Mouse (Mus musculus) T-helper 17 cell (primary cell): ENCODE data around the gene Ptges3l.
"Not testable (repeated sequence)": the region's sequence is repeated elsewhere in the genome, so short reads cannot be mapped to it uniquely, and the experiment has no call there.

Source experiments
- in situ Hi-C, 2 experiments: fragments of 300-600 bp; cut with MboI, MseI; formaldehyde crosslinking; loops; 1 replicate in 1 of 2; 2 replicates in 1 of 2; pipeline ENCODE4 v1.15.1; 2025; ENCODE audit warnings: high pct_unique_total_duplicates in 2 of 2

Gene Ptges3l

GRCm38 (mm10) chr11:101457631-101458030 is 32.5 kb upstream of the Ptges3l start:
- in situ Hi-C loops: no loop called here

- in situ Hi-C loops: no loop called here
These were observed 30.5 kb upstream of the Ptges3l start for GRCm38 (mm10) chr11:101455627-101456026.

DNA sequence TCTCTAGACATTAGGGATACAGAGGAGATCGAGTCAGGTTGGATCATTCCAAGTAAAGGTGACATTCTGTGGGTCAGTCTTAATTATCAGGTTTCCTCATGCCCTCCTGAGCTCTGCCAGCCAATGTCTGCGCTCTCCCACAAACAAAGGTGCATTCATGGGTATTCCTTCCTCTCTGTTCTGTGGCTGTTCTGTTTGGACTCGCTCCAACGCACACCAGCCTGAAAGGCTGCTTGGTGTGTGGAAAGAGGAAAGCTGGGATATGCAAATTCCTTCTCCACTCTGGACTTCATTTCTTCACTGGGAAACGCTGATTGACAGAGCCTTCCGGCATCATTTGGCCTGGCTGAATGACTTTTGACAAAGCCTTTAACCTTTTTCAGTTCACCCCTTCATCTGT is 29.6 kb upstream of the Ptges3l start:
- in situ Hi-C loops: no loop called here

DNA sequence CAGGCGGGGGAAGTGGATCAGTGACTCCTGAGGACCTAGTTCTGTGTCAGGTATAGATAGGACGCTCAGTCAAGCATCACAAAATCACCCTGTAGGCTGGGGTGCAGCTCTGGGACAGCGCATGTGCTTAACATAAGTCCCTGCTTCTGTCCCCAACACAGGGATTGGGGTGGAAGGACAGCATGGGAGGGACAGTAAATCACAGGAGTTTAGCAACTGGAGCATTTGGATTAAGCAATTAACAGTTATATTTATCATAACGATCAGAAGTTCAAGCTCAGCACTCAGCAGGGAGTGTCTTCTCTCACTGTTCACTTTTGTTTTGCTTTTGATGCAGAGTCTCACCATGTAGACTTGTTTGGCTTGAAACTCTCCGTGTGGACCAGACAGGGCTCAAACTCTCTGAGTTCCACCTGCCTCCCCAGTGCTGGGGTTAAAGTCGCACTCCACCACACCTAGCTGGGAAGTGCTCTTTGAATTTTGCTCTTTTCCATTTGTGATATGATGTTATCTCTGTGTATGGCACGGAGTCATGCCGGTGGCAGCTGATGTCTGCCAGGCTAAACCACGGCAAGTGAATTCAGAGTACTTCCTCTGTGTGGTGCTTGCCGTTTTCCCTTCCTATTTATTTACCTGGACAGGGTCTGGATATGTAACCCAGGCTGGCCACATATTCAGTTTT is 27.1 kb upstream of the Ptges3l start:
- in situ Hi-C loops: no loop called here

DNA sequence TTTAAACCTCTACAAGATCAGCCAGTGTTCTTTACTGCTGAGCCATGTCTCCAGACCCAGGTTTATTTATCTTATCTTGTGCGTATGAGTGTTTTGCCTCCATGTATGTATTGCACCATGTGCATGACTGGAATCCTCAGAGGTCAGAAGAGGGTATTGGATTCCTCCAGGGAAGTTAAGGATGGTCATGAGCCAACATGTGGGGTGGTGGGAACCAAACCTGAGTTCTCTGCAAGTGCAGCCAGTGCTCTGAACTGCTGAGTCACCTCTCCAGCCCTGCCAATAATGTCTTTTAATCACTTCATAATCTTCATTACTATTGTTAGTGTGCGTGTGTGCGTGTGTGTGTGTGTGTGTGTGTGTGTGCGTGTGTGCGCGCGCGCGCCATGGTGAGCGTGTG is 26.4 kb upstream of the Ptges3l start:
- in situ Hi-C loops: no loop called here

DNA sequence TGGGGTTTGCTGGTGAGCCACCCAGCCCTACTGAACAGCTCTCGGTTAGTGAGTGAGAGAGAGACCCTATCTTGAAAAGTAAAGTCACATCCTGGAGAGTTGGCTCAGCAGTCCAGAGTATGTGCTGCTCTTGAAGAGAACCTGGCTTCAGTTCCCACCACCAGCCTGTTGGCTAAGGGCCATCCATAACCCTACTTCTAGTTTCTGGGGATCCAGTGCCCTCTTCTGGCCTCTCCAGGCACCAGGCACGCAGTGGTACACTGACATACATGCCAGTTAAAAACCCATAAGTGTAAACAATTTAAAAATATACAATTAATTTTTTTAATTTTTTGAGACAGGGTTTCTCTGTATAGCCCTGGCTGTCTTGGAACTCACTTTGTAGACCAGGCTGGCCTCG is 25.3 kb upstream of the Ptges3l start:
- in situ Hi-C loops: no loop called here

DNA sequence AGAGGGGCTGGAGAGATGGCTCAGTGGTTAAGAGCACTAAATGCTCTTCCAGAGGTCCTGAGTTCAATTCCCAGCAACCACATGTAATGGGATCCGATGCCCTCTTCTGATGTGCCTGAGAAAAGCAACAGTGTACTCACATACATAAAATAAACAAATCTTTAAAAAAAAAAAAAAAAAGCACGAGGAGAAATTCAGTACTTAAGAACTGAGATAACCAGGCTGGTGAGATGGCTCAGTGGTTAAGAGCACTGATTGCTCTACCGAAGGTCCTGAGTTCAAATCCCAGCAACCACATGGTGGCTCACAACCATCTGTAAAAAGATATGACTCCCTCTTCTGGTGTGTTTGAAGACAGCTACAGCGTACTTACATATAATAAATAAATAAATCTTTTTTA is 24.5 kb upstream of the Ptges3l start:
- in situ Hi-C loops: not testable (repeated sequence)

DNA sequence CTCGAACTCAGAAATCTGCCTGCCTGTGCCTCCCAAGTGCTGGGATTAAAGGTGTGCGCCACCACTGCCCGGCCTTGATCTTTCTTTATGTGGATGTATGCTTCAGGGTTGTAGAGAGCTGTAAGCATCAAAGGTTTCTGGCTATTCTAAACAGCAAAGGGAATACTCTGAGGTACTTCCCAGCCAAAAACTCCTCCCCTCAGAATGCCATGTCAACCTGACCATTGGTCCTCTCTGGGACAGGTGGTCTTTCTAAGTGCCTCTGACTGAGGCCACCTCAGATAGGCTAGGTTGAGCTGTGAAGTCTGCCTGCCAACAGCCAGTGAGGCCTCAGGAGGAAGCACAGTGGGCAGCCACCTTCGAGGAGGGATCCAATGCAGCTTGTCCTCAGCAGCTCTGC is 23.8 kb upstream of the Ptges3l start:
- in situ Hi-C loops: no loop called here

DNA sequence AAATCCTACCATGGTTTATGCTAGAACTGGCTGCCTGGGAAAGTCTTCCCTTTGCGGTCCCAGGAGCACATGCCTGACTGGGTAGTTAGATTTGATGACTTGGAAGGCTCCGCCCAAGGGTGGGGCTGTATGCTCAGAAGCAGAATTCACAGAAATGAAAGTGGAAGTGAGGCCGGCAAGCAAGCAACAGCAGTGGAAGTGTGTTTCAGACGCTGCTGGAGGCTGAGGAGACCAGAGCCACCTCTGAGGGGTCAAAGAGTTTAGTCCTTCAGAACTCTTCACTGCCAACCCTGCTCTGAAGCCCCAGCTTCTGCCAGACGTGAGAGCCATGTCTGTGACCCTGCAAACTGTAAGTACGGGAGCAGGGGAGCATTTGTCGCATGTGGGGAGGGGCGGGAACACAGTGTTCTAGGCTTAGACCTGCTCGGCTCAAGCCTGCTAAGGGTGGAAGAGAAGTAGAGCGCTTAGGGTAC is 23.2 kb upstream of the Ptges3l start, which contains the start of gene Ifi35:
Ifi35 (plus strand) TSS at position 134 of the 473 bp plus-strand sequence.
- in situ Hi-C loops: no loop called here

DNA sequence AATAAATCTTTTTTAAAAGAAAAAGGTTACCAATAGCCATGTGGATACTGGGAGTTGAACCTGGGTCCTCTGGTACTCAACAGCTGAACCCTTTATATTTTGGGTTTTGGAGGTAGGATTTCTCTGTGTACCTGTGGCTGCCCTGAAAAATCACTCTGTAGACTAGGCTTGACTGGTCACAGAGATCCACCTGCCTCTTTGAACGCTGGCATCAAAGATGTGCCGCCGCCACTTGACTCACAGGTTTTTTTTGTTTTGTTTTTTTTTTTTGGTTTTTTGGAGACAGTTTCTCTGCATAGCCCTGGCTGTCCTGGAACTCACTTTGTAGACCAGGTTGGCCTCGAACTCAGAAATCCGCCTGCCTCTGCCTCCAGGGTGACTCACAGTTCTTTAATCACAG is 22.7 kb upstream of the Ptges3l start:
- in situ Hi-C loops: no loop called here

DNA sequence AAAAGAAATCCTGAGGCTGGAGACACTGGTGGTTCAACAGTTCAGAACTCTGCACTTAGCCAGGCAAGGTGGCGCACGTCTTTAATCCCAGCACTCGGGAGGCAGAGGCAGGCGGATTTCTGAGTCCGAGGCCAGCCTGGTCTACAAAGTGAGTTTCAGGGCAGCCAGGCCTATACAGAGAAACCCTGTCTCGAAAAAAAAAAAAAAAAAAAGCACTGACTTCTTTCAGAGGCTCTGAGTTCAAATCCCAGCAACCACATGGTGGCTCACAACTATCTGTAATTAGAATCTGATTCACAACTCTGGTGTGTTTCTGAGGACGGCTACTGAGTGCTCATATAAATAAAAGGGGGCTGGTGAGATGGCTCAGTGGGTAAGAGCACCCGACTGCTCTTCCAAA is 21.7 kb upstream of the Ptges3l start:
- in situ Hi-C loops: not testable (repeated sequence)

GRCm38 (mm10) chr11:101446319-101446718 is 21.2 kb upstream of the Ptges3l start:
- in situ Hi-C loops: no loop called here

DNA sequence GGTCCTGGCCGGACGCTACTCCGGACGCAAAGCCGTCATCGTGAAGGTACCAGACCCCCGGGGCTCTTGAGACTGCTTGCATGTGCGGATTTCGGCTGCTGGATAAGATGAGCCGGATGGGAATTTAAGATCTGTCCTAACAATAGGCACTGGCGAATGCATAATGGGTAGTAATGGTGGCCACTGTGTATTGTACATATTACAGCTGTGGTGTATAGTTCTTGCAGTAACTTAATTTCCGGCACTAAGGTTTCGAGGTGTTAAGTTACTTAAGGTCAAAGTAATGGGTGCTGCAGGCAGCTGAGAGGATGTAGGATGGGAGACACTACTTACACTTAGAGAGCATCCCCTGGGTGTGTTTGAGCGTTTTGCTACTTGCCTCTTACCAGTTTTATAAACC is 17.6 kb upstream of the Ptges3l start:
- in situ Hi-C loops: no loop called here

GRCm38 (mm10) chr11:101442127-101442693 is 17.1 kb upstream of the Ptges3l start, which contains the start of gene Rpl27:
Gene Rpl27, plus strand, starts transcription at chr11:101442298.
- in situ Hi-C loops: no loop called here

DNA sequence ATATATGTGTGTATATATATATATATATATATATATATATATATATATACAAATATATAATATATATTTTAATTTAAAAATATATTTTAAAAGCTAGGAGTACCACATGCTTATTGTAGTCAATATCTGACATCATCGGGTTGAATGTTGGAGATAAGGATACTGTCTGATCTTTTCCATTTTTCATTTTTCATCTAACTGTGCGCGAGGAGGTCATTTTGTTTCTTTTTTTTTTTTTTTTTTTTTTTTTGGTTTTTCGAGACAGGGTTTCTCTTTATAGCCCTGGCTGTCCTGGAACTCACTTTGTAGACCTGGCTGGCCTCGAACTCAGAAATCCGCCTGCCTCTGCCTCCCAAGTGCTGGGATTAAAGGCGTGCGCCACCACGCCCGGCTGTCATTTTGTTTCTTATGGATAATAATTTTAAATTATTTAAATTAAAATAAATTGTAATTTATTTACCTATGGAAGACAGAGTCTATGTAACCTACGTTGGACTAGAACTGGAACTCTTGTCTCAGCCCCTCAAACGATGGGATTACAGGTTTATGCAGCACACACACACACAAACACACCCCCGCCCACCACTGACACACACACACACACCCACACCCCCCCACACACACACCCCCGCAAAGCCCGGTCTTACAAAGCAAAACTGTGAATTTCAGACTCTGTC is 16.5 kb upstream of the Ptges3l start:
- in situ Hi-C loops: not testable (repeated sequence)

GRCm38 (mm10) chr11:101438006-101438405 is 12.9 kb upstream of the Ptges3l start:
- in situ Hi-C loops: not testable (repeated sequence)

- in situ Hi-C loops: no loop called here
These were observed 11.8 kb upstream of the Ptges3l start for GRCm38 (mm10) chr11:101436916-101437315.

- in situ Hi-C loops: no loop called here
These were observed 10.7 kb upstream of the Ptges3l start for GRCm38 (mm10) chr11:101435831-101436230.

DNA sequence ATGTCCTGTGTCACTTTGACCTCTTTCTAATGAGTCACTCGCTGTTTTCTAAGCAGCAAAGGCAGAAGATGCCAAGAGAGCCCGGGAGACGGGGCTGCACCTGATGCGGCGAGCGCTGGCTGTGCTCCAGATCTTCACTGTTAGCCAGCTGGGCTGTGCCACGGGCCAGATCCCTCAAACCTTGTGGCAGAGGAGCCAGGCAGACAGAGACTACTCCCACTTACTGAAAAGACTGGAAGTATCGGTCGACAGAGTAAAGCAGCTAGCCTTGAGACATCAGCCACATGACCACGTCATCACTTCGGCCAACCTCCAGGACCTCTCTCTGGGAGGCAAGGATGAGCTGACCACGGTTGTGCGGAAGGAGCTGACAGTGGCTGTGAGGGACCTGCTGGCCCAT is 8.3 kb upstream of the Ptges3l start:
- in situ Hi-C loops: no loop called here

DNA sequence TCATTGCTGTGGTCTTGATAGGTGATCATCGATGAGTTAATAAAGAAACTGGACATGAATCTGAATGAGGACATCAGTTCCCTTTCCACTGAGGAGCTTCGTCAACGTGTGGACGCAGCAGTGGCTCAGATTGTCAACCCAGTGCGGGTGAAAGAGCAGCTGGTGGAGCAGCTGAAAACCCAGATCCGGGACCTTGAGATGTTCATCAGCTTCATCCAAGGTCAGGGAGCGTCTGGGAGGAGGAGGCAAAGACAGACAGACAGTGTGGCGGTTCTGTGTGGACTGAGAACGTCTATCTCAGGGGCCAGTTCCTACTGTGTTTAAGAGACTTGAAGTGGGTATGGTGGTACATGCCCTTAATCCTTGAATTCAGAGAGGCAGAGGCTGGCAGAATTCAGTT is 6.2 kb upstream of the Ptges3l start:
- in situ Hi-C loops: no loop called here

GRCm38 (mm10) chr11:101426165-101426564 is 1.0 kb upstream of the Ptges3l start:
- in situ Hi-C loops: no loop called here

DNA sequence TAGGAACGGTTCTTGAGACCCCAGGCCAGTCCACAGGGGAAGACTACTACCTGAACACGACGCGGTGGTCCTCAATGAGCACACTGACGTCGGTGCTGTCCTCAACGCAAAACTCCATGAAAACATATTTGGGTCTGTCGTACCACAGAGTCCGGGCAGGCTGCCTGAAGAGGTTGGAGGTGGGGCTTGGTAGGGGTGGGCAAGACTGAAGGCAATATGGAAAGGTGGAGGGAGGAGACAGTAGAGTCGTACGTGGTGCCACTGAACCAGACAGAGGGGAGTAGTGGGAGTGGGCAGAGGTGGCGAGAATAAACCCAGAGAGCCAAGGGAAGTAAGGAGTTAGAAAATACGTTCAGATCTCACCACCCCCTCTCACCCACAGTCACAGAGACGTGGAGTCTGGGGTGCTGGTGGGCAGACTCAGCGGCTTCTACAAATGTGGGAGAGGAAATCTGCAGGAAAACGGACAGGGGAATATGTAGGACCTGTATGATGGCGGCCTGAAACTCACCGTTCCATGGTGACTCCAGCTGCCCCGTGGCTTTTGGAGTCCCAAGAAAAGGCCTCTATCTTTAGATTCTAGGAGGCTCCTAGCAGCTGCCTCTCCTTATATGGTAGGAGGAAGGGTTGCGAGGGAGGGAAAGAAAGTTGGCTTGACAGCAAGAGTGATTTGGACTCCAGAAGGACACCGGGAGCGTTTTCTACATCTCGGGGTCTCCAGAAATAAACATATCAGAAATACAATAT is 855 bp downstream of the Ptges3l start, which contains the start of gene Gm27029:
Gm27029 (minus strand) TSS at position 692 of the 747 bp plus-strand sequence.
- in situ Hi-C loops: no loop called here
